Mouse (Mus musculus) heart, adult 11 months (tissue): ENCODE data around the gene Cdh24.

Experiments used
- DNase-seq: peaks from one replicate; pipeline ENCODE4 v3.0.0; 2022

The Cdh24 gene

GRCm38 (mm10) chr14:54641305-54641969 lies at the start of gene Cdh24:
TSS of gene Cdh24 (minus strand) at chr14:54641364.
- peak; percentile 99 for DNase-seq

DNA sequence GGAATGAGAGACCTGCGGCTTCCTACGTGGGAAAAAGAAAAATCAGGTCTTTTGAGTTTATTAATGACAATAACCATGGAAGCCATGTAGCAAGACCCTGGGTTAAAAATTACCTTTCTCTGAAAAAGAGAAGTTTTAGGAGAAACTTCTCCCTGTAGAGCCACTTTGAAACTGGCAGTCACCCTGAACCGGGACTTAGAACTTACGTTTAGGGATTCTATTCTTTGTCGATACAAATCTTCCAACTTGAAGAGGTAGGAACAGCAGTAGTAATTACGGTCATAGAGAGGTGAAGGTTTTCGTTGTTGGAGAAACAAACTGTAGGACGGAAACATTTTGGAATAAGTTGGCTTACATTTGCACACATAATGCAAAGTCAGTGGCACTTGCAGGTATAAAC lies 46.1 kb upstream of the Cdh24 start:
- DNase-seq, result no peak

DNA sequence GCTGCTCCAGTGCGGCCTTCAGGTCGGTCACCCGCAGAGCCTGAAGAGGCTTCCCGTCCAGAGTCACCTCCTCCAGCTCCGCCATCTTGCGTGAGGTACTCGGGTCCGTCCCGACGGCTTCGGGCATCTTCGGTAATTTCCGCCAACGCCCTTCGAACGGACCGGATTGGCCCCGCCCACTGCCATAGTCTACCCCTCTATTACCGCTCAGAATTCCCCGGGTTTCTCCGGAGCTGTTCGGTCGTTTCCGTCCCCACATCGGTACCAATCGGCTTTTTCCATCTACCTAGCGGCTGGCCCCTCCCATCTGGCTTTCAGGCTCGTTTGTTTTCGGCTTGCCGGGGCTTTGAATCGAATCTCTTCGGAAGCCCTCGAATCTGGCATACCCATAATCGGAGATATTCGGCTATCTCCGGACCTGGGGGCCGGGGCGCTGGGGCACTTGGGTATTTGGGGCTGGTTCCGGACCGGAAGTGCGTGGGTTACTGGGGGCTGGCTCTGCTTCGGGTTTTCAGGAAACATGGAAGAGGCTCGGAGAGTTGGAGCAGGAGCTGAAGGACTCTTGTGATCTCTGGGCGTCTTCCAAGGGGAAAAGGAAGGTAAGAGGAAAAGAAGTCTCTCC lies 45.5 kb upstream of the Cdh24 start, which contains the start of gene Acin1:
Acin1 (minus strand) TSS at position 410 of the 622 bp plus-strand sequence.
- DNase-seq, result peak; percentile 100

- peak; percentile 99 for DNase-seq
Observed at GRCm38 (mm10) chr14:54686063-54686521, 44.9 kb upstream of the Cdh24 start, which contains the start of gene 1700123O20Rik. TSS of gene 1700123O20Rik (plus strand) at chr14:54686216.

GRCm38 (mm10) chr14:54685471-54685870 lies 44.3 kb upstream of the Cdh24 start:
- DNase-seq, result no peak

GRCm38 (mm10) chr14:54682396-54682795 lies 41.2 kb upstream of the Cdh24 start:
- no peak for DNase-seq

- no peak for DNase-seq
Observed at GRCm38 (mm10) chr14:54678657-54679304, 37.6 kb upstream of the Cdh24 start.

- DNase-seq, result no peak
Observed at GRCm38 (mm10) chr14:54676290-54676689, 35.1 kb upstream of the Cdh24 start.

DNA sequence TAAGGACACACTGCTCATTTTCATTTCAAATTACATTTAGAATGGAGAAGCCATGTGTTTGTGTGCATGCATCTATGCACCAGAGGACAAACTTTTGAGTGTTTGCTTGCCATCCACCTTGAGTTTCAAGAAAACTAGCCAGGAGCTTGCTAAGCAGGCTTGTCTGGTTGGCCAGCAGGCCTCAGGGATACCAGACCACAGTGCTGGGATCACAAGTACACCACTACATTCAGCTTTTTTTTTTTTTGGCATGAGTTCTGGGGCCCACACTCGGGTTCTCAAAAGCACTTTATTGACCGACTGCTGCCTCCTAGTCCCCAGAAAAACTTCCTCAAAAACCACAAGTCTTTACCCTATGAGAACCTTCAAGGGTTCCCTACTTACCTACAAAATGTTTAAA lies 33.2 kb upstream of the Cdh24 start:
- DNase-seq, result no peak

DNA sequence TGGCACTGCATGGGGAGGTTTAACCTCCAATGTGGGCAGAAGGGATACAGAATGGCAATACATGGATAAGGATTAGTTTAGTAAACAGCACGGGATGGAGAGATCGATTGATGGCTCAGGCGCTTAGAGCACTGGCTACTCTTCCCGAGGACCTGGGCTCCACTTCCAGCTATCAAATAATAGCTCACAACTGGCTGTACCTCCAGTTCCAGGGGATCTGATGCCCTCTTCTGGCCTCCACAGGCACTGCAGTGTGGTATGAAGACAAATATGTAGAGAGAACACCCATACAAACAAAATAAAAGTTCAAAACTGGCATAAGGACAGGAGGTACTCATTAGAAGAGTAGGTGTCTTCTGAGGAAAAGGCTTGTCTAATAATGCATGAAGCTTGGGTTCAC lies 28.2 kb upstream of the Cdh24 start:
- DNase-seq, result peak; percentile 86

DNA sequence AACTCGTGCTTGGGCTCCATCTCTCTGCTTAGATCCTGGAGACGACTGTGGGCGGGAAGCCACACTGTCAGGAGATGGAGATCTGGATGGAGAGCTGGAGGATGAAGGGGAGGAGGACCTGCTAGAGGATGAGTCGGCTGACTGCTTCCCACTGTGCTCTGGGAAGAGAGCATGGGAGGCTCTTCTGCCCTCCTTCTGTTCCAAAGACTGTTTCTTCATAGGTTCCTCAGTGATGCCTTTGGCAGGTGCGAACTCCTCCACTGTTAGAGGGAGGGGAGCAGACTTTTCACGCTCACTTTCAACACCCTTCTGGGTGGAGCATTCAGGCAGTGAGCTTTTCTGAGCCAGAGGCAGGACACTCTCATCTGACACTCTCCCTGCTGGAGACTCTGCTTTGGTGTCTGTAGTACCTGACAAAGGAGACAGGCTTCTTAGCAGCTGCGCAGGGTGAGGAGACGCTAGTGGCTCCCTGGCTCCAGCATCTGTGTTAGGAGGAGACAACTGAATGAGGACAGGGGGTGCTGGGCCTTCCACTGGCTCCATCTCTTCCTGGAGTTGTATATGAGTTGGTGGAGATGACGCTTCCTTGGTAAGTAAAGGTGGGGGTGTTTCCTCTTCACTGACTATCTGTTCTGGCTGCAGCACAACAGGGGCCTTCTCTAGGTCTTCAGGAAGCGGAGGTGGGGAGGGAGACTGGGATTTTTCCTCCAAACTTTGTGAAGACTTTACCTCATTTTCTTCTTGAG lies 23.5 kb upstream of the Cdh24 start:
- DNase-seq, result peak; percentile 78

DNA sequence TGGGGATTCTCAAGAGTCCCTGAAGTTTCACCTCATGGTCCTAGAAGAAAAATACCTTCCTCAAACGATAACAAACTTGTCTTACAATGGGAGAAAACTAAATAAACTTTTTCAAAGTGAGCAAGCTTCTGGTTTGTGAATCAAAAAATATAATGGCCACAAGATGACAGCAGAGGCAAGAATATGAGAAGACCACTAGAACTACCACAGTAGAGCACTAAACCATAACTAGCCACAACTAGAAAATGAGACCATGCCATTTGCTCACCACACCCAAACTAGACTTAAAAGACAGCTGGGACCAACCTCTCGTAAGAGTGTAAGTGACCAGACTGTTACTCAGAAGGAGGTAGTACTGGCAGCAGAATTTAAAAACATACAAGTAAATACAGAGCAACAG lies 18.8 kb upstream of the Cdh24 start:
- DNase-seq, result no peak

DNA sequence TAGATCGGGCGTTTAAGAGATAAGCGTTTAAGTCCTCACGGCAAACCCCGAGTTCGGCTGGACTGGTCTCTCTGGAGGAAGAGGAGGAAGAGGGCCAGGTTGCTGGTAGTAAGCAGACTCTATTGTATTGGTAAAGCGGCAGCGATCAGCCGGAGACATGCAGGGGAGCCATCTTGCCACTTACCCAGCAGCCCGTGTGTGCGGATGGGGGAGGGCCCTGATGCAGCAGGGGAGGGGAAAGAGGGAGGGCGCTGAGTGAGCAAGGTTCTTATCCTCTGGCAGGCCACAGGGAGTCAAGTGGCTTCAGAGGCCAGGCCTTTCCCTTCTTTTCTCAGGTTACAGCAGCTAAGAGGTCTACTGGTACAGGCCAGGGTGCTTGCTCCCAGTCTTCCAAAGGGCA lies 12.3 kb upstream of the Cdh24 start:
- peak; percentile 99 for DNase-seq

GRCm38 (mm10) chr14:54652787-54653186 lies 11.6 kb upstream of the Cdh24 start:
- DNase-seq, result peak; percentile 88

- DNase-seq, result peak; percentile 90
Observed at GRCm38 (mm10) chr14:54651556-54651955, 10.4 kb upstream of the Cdh24 start.

GRCm38 (mm10) chr14:54650621-54651454 lies 9.7 kb upstream of the Cdh24 start:
- peak; percentile 95 for DNase-seq

DNA sequence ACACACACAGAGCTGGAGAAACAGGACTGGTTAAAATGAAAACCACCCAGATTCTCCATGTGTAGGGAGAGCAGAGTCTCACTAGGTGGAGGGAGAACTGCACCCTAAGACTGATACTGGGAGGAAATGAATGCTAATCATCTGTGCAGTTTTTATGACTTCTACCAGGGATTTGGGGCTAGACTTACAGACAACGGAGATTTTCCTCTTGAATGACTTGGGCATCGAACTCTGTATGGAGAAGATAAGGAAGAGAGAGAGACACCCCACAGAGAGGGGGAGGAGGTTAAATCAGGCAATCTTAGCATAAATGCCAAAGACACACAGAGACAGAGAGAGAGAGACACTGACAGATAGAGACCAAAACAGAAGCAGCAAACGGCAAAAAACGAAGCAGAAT lies 6.7 kb upstream of the Cdh24 start:
- no peak for DNase-seq

- DNase-seq, result no peak
Observed at GRCm38 (mm10) chr14:54646898-54647636, 5.9 kb upstream of the Cdh24 start.

DNA sequence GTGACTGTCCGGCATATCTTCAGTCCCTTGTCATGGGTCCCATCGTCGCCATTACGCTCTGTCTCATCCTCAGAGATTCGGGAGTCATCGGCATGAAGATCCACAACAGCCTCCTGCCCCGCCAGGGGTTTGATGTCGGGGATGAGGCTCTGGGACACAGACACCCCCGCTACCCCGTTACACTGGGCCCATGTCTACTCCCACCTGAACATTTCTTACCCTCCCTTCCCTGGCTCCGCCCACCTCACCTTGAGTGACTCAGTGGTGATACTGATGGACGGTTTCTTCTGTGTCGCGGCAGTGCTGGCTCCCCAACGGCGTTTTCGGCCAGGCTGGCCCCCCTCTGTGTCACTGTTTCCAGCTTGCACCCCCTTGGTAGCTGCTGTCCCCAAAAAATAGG lies 5.3 kb upstream of the Cdh24 start:
- DNase-seq, result peak; percentile 91

GRCm38 (mm10) chr14:54644294-54644693 lies 3.1 kb upstream of the Cdh24 start:
- DNase-seq, result peak; percentile 86

- DNase-seq, result peak; percentile 79
Observed at GRCm38 (mm10) chr14:54643011-54643410, 1.8 kb upstream of the Cdh24 start.
